Mouse (Mus musculus) macrophage (primary cell): Measurements from ENCODE around the gene Trmt61a. TPM values are rescaled to one million over a fixed set of nuclear protein-coding genes. Genes with fewer than 3 reads are reported as not detected.
"Not testable (repeated sequence)": the region's sequence is repeated elsewhere in the genome, so short reads cannot be mapped to it uniquely, and the experiment has no call there.

Source experiments
- H3K27ac ChIP-seq: fragments of 350-480 bp; formaldehyde crosslinking; 2 replicates; pipeline ENCODE4 v1.9.0; 2021
- H3K36me3 ChIP-seq: fragments of 350-480 bp; formaldehyde crosslinking; 2 replicates; pipeline ENCODE4 v1.9.0; 2021; ENCODE audit errors: inconsistent target
- H3K4me3 ChIP-seq: fragments of 350-480 bp; formaldehyde crosslinking; 2 replicates; pipeline ENCODE4 v1.9.0; 2021; ENCODE audit errors: inconsistent target
- H3K79me2 ChIP-seq: fragments of 350-480 bp; formaldehyde crosslinking; 2 replicates; pipeline ENCODE4 v1.9.0; 2021; ENCODE audit errors: inconsistent target
- WGBS: methylation state at CpG from one replicate; pipeline ENCODE4 v1.1.7; 2026; ENCODE audit warnings: inconsistent platforms; ENCODE audit not compliant: missing documents; 5-methylcytosine and 5-hydroxymethylcytosine counted together
- polyA plus RNA-seq: library from polyadenylated mRNA; stranded (reverse); fragments of 250-400 nt; gene quantifications from 3 replicates; pipeline ENCODE4 v1.2.4, GENCODE M21; 2018; ENCODE audit warnings: inconsistent platforms

The Trmt61a gene
- polyA plus RNA-seq, 1 experiment from 2014 or later, result 3.4 TPM

GRCm38 (mm10) chr12:111698346-111698913, 20.5 kb downstream of the Trmt61a start:
- Histone ChIP-seq H3K36me3 (no peaks in the 10 kb centered on the region), H3K4me3 (no peak overlapping the region), H3K79me2 (no peaks in the 10 kb centered on the region), H3K27ac (no peak overlapping the region)
- WGBS, result 91% methylated on average over 6 of the region's 6 CpGs

DNA sequence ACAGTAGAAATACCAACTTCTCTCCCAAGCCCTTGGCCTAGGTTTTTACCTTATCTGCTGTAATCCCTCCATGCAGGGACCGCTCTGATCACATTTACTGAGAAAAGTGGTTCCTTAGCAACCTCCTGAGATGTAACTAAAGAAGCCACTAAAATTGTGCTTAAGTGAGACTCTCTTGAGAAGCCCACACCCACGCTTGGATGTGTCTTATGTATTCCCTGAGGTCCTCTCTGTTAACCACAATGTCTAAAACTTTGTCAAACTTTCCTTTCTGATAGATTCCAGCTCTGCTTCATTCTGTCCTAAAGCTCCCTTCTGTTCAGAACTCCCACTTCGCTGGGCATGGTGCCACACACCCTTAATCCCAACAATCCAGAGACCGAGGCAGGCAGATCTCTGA, 21.6 kb downstream of the Trmt61a start:
- no peaks in the 10 kb centered on the region for H3K36me3 ChIP-seq
- 94% methylated on average over 4 of the region's 4 CpGs for WGBS
- no peaks in the 10 kb centered on the region for H3K79me2 ChIP-seq
- H3K4me3 ChIP-seq, result no peak overlapping the region
- H3K27ac ChIP-seq, result no peak overlapping the region

- no peak overlapping the region for H3K4me3 ChIP-seq
- no peaks in the 10 kb centered on the region for H3K79me2 ChIP-seq
- H3K27ac ChIP-seq, result no peak overlapping the region
- H3K36me3 ChIP-seq, result no peaks in the 10 kb centered on the region
- 84% methylated on average over 9 of the region's 9 CpGs for WGBS
These were observed 23.1 kb downstream of the Trmt61a start for GRCm38 (mm10) chr12:111700920-111701458.

DNA sequence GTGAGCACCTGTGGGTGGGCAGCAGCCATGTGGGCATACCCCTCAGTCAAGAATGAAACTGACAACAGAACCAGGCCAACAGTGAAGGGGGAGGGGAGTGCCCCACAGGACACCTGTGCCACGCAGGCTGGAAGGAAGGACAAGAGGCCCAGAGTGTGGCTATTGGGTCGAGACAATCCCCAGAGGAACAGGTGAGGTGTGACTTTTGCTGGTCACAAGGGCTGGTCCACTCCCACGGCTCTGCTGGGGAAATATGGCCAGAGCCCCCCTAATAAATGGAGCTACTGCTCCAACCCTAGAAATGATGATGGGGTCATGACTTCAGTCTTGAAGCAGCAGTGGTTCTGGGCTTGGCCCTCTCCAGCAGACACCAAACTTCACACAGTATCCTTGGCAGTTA, 25.4 kb downstream of the Trmt61a start:
- H3K36me3 ChIP-seq, result no peaks in the 10 kb centered on the region
- H3K4me3 ChIP-seq, result no peak overlapping the region
- H3K27ac ChIP-seq, result no peak overlapping the region
- 67% methylated on average over 3 of the region's 3 CpGs for WGBS
- H3K79me2 ChIP-seq, result no peaks in the 10 kb centered on the region

GRCm38 (mm10) chr12:111704609-111705008, 26.7 kb downstream of the Trmt61a start:
- WGBS, result 91% methylated on average over 9 of the region's 9 CpGs
- H3K36me3 ChIP-seq, result peaks cover 10% of the 10 kb centered on the region; the same call in 1 of the 2 replicates
- H3K4me3 ChIP-seq, result no peak overlapping the region
- no peak overlapping the region for H3K27ac ChIP-seq
- no peaks in the 10 kb centered on the region for H3K79me2 ChIP-seq

DNA sequence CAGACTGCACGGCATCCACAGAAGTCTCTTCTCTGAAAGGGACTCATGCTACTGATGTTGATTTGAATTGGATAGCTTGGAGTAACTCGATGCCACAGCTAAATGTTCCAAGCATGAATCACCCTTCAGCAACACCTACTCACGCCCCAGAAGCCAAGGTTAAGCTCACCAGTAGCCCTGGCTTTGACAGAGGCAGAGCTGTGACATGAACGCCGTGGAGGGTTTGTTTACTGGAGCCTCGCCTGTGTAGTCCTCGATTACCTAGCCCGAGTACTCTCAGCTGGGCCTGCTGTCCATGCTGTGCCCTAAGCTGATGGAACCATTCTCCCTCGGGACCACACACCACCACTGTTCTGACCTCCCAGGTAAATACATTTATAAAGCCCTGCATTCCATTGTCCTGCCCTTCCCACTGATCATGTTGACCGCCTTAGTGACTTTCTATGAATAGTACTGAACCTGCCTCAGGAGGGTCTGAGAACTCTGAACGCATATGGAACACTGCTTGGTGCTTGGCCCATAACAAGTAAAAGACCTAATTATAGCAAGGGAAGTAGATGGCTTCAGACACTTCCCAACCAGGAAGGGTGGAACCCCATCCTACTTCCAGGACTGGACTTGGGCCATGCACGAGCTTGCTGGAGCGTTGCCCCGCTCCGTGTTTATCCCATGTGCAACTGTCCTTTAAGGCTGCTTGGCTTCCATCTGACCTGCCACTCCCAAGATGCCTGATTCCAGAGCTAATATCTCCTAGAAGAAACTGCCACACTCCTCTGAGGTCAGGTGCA, 27.5 kb downstream of the Trmt61a start:
- Histone ChIP-seq H3K27ac (no peak overlapping the region), H3K36me3 (peaks cover 18% of the 10 kb centered on the region), H3K4me3 (no peak overlapping the region), H3K79me2 (peaks cover 2% of the 10 kb centered on the region; the same call in 1 of the 2 replicates)
- WGBS, result 85% methylated on average over 15 of the region's 15 CpGs

DNA sequence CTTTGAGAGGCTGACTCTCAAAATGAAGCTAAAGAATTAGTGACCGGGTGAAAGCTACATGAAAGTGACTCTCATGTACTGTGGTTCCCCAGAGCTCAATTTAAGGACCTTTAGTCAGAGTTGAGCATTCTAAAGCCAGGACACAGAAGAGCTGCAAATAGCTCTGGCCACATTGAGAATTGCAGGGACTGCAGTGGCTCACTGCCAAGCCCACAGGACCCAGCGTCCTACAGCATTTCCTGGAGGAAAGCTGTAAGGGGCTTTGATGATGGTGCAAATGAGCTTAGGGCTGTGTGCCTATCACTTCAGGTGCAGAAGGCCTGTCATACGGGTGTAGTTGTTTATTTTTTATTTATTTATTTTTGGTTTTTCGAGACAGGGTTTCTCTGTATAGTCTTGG, 30.3 kb downstream of the Trmt61a start:
- WGBS, result 52% methylated on average over 4 of the region's 4 CpGs
- H3K4me3 ChIP-seq, result no peak overlapping the region

GRCm38 (mm10) chr12:111710091-111710490, 32.2 kb downstream of the Trmt61a start:
- Histone ChIP-seq H3K27ac (no peak overlapping the region), H3K36me3 (peaks cover 26% of the 10 kb centered on the region), H3K79me2 (peaks cover 40% of the 10 kb centered on the region; the same call in 1 of the 2 replicates), H3K4me3 (no peak overlapping the region)
- 96% methylated on average over 10 of the region's 10 CpGs for WGBS

More for the DNA sequence above, 30.3 kb downstream of the Trmt61a start:
- Histone ChIP-seq H3K27ac (no peak overlapping the region), H3K36me3 (peaks cover 26% of the 10 kb centered on the region), H3K79me2 (peaks cover 23% of the 10 kb centered on the region; the same call in 1 of the 2 replicates)

GRCm38 (mm10) chr12:111712476-111712875, 34.6 kb downstream of the Trmt61a start:
- Histone ChIP-seq H3K79me2 (peaks cover 64% of the 10 kb centered on the region; the same call in 1 of the 2 replicates), H3K27ac (no peak overlapping the region), H3K4me3 (peak overlapping the region; percentile 65), H3K36me3 (peaks cover 26% of the 10 kb centered on the region)
- 1% methylated on average over 26 of the region's 33 CpGs for WGBS

DNA sequence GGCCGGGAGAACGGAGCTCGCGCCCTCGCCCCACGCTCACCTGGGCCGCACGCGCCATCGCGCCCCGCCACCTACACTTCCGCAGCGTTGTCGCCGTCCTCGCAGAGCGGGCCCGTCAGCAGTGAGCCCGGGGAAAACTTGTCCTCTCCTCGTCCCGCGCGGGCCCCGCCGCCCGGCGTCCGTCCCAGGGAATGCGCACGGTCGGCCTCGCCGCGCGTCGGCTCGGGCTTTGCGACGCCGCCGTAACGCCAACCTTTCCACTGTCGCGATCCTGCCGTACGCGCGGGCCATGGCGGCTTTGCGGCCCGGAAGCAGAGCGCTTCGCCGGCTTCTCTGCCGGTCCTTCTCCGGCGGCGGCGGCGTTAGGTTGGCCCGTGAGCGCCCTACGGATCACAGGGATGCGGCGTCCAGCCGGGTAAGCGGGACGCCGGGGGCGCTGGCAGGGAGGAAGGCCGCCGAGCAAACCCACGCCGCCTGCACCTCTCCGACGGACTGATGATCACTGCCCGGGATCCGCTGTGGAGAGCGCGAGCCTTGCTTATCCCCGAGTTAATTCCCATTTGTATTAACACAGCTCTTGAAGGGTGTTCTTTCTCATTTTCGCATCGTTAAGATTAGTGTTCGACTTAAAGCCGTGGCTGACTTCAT, 35.2 kb downstream of the Trmt61a start, which contains the start of the genes Bag5 and Apopt1:
Bag5 (minus strand) TSS at position 254 of the 648 bp plus-strand sequence.
Apopt1 (plus strand) TSS at position 258 of the 648 bp plus-strand sequence.
- Histone ChIP-seq H3K27ac (no peak within 1 kb of the TSS), H3K79me2 (peaks cover 70% of the 10 kb centered on the region; the same call in 1 of the 2 replicates), H3K36me3 (peaks cover 26% of the 10 kb centered on the region)

DNA sequence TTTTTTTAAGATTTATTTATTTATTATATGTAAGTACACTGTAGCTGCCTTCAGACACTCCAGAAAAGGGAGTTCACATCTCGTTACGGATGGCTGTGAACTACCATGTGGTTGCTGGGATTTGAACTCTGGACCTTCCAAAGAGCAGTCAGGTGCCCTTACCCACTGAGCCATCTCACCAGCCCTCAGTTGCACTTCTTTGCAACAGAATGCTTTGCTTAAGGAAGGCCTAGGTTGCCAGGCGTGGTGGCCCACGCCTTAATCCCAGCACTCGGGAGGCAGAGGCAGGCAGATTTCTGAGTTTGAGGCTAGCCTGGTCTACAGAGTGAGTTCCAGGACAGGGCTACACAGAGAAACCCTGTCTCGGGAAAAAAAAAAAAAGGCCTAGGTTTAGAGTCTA, 36.0 kb downstream of the Trmt61a start:
- WGBS, result 71% methylated on average over 6 of the region's 6 CpGs
- not testable (repeated sequence) for H3K27ac ChIP-seq
- H3K36me3 ChIP-seq, result peaks cover 23% of the 10 kb centered on the region
- peak overlapping the region; percentile 69 for H3K4me3 ChIP-seq
- peaks cover 77% of the 10 kb centered on the region; the same call in 1 of the 2 replicates for H3K79me2 ChIP-seq

More for the DNA sequence above, 35.2 kb downstream of the Trmt61a start, which contains the start of the genes Bag5 and Apopt1:
- WGBS, result 1% methylated on average over 86 of the region's 86 CpGs
- peak within 1 kb of the TSS; percentile 69 for H3K4me3 ChIP-seq

DNA sequence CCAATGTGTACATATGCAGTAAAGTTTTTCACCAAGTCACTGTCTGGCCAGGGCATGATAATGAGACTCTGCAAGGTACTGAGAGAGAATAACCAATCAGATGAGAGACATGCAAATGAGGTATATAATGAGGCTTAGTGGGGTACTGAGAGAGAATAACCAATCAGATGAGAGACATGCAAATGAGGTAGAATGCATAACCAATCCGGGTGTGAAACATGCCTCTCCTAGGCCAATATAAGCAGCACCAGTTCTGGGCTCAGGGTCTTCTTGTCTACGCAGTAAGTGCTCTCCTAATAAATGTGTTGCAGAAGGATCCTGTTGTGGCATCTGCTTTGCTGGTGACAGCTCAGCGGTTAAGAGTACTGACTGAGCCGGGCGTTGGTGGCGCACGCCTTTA, 38.6 kb downstream of the Trmt61a start:
- Histone ChIP-seq H3K27ac (no peak overlapping the region), H3K4me3 (no peak overlapping the region), H3K79me2 (peaks cover 78% of the 10 kb centered on the region; the same call in 1 of the 2 replicates), H3K36me3 (no peaks in the 10 kb centered on the region)
- WGBS, result 96% methylated on average over 7 of the region's 7 CpGs

GRCm38 (mm10) chr12:111718656-111719055, 40.8 kb downstream of the Trmt61a start:
- no peak overlapping the region for H3K27ac ChIP-seq
- H3K4me3 ChIP-seq, result no peak overlapping the region
- WGBS, result 74% methylated on average over 8 of the region's 8 CpGs
- peaks cover 2% of the 10 kb centered on the region; the same call in 1 of the 2 replicates for H3K36me3 ChIP-seq
- H3K79me2 ChIP-seq, result peaks cover 65% of the 10 kb centered on the region; the same call in 1 of the 2 replicates

- 100% methylated on average over 4 of the region's 4 CpGs for WGBS
- Histone ChIP-seq H3K27ac (no peak overlapping the region), H3K36me3 (peaks cover 15% of the 10 kb centered on the region; the same call in 1 of the 2 replicates), H3K4me3 (no peak overlapping the region), H3K79me2 (peaks cover 50% of the 10 kb centered on the region; the same call in 1 of the 2 replicates)
These were observed 42.3 kb downstream of the Trmt61a start for GRCm38 (mm10) chr12:111720222-111720621.
